Mouse (Mus musculus) E14TG2a.4 (cell line): ENCODE data around the gene Sord.

ENCODE experiments used
- CTCF ChIP-seq: conservative IDR thresholded peaks from 2 replicates; pipeline ENCODE4 v1.5.1; 2014; ENCODE audit warnings: low read length
- NANOG ChIP-seq: IDR thresholded peaks from 2 replicates; pipeline ENCODE4 v1.6.1; 2014; ENCODE audit warnings: borderline replicate concordance, low read length, mixed read lengths

DNA sequence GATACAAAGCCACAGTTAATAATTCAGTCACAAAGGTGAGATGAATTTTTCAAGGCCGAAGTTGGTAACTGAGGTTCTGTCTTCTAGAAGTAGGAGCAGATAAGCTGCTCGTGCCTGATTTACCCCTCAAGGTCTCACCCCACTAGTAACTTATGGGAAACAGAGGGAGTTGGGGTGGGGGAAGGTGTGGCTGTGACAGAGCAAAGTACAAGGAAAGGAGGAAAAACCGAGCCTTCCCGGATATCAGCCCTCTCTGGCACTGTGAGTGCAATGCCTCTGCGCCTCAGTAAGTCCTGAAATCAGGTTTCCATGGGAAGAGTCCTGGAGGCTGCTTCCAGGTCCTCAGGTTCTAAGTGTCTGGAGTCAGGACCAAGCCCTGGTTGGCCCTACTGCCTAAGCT is 26.2 kb downstream of the Sord start:
- TF ChIP-seq CTCF (no peak), NANOG (no peak)
